Mouse (Mus musculus): ENCODE results near the gene Cit. TPM values are rescaled to one million over a fixed set of nuclear protein-coding genes. Genes with fewer than 3 reads are reported as not detected.
"Not testable (repeated sequence)": the region's sequence is repeated elsewhere in the genome, so short reads cannot be mapped to it uniquely, and the experiment has no call there.

Gene Cit
- 3.7 and 3.8 TPM in 2 replicates for polyA plus RNA-seq (2015; fragmentation: Nextera tagmentation; extraction: Ambion mirVana)

GRCm38 (mm10) chr5:115844766-115845634, at the start of gene Cit:
Cit (plus strand) TSS chr5:115845278.
- under 1% methylated on average over 42 of the region's 42 CpGs for WGBS
- Histone ChIP-seq H3K4me1 (replicated peaks; ENCODE audit: control insufficient read depth, insufficient read depth, low read length) (peaks cover 6% of the 10 kb centered on the region; the same call in 1 of the 2 replicates), H3K9me3 (ENCODE audit: control insufficient read depth) (no peaks in the 10 kb centered on the region), H3K4me3 (ENCODE audit: low read depth, low read length) (peak within 1 kb of the TSS; percentile 73), H3K4me2 (replicated peaks; ENCODE audit: low read depth) (peak within 1 kb of the TSS; percentile 97), H3K36me3 (ENCODE audit: control insufficient read depth, insufficient read depth) (no peaks in the 10 kb centered on the region), H3K9ac (ENCODE audit: low read depth, low read length) (peak within 1 kb of the TSS; percentile 57), H3K27me3 (replicated peaks; ENCODE audit: control insufficient read depth, insufficient read depth, low read length) (no peaks in the 10 kb centered on the region), H3K27ac (ENCODE audit: low read depth, low read length) (no peak within 1 kb of the TSS)
- no peak for TF ChIP-seq CTCF (IDR thresholded peaks at IDR 0.05; ENCODE audit: low read depth)
- peak; percentile 95 for ATAC-seq

GRCm38 (mm10) chr5:115799016-115799894, 45.8 kb upstream of the Cit start:
- ATAC-seq = no peak
- TF ChIP-seq CTCF (IDR thresholded peaks at IDR 0.05; ENCODE audit: low read depth) = no peak
- 61% methylated on average over 15 of the region's 15 CpGs for whole genome bisulfite sequencing

GRCm38 (mm10) chr5:115799895-115800232, 45.2 kb upstream of the Cit start:
- no peak for TF ChIP-seq CTCF (IDR thresholded peaks at IDR 0.05; ENCODE audit: low read depth)
- Histone ChIP-seq H3K9me3 (ENCODE audit: control insufficient read depth) (no peaks in the 10 kb centered on the region), H3K4me3 (ENCODE audit: low read depth, low read length) (no peak overlapping the region), H3K36me3 (ENCODE audit: control insufficient read depth, insufficient read depth) (no peaks in the 10 kb centered on the region), H3K27me3 (replicated peaks; ENCODE audit: control insufficient read depth, insufficient read depth, low read length) (no peaks in the 10 kb centered on the region), H3K4me2 (replicated peaks; ENCODE audit: low read depth) (peak overlapping the region; percentile 43; the same call in 1 of the 2 replicates), H3K4me1 (replicated peaks; ENCODE audit: control insufficient read depth, insufficient read depth, low read length) (no peaks in the 10 kb centered on the region), H3K27ac (ENCODE audit: low read depth, low read length) (no peak overlapping the region), H3K9ac (ENCODE audit: low read depth, low read length) (no peak overlapping the region)
- 64% methylated on average over 4 of the region's 4 CpGs for WGBS
- no peak for ATAC-seq

More at GRCm38 (mm10) chr5:115799016-115799894, 45.8 kb upstream of the Cit start:
- H3K9me3 ChIP-seq (ENCODE audit: control insufficient read depth) = no peaks in the 10 kb centered on the region
- H3K4me1 ChIP-seq (replicated peaks; ENCODE audit: control insufficient read depth, insufficient read depth, low read length) = no peaks in the 10 kb centered on the region
- no peak overlapping the region for H3K9ac ChIP-seq (ENCODE audit: low read depth, low read length)
- no peaks in the 10 kb centered on the region for H3K36me3 ChIP-seq (ENCODE audit: control insufficient read depth, insufficient read depth)
- no peak overlapping the region for H3K27ac ChIP-seq (ENCODE audit: low read depth, low read length)
- H3K4me2 ChIP-seq (replicated peaks; ENCODE audit: low read depth) = peak overlapping the region; percentile 43
- H3K27me3 ChIP-seq (replicated peaks; ENCODE audit: control insufficient read depth, insufficient read depth, low read length) = no peaks in the 10 kb centered on the region
- H3K4me3 ChIP-seq (ENCODE audit: low read depth, low read length) = no peak overlapping the region

- no peak for TF ChIP-seq CTCF (IDR thresholded peaks at IDR 0.05; ENCODE audit: low read depth)
- Histone ChIP-seq H3K36me3 (ENCODE audit: control insufficient read depth, insufficient read depth) (no peaks in the 10 kb centered on the region), H3K4me1 (replicated peaks; ENCODE audit: control insufficient read depth, insufficient read depth, low read length) (no peaks in the 10 kb centered on the region), H3K27me3 (replicated peaks; ENCODE audit: control insufficient read depth, insufficient read depth, low read length) (no peaks in the 10 kb centered on the region), H3K9me3 (ENCODE audit: control insufficient read depth) (no peaks in the 10 kb centered on the region), H3K4me2 (replicated peaks; ENCODE audit: low read depth) (no peak overlapping the region), H3K4me3 (ENCODE audit: low read depth, low read length) (no peak overlapping the region), H3K9ac (ENCODE audit: low read depth, low read length) (no peak overlapping the region), H3K27ac (ENCODE audit: low read depth, low read length) (no peak overlapping the region)
- 81% methylated on average over 3 of the region's 3 CpGs for WGBS
- ATAC-seq = no peak
Measured at GRCm38 (mm10) chr5:115812262-115812661, 32.8 kb upstream of the Cit start.

- Histone ChIP-seq H3K27me3 (replicated peaks; ENCODE audit: control insufficient read depth, insufficient read depth, low read length) (no peaks in the 10 kb centered on the region), H3K36me3 (ENCODE audit: control insufficient read depth, insufficient read depth) (no peaks in the 10 kb centered on the region), H3K9ac (ENCODE audit: low read depth, low read length) (no peak overlapping the region), H3K27ac (ENCODE audit: low read depth, low read length) (no peak overlapping the region), H3K4me3 (ENCODE audit: low read depth, low read length) (no peak overlapping the region), H3K9me3 (ENCODE audit: control insufficient read depth) (no peaks in the 10 kb centered on the region), H3K4me2 (replicated peaks; ENCODE audit: low read depth) (no peak overlapping the region), H3K4me1 (replicated peaks; ENCODE audit: control insufficient read depth, insufficient read depth, low read length) (no peaks in the 10 kb centered on the region)
- 61% methylated on average over 6 of the region's 6 CpGs for WGBS
- no peak for TF ChIP-seq CTCF (IDR thresholded peaks at IDR 0.05; ENCODE audit: low read depth)
- no peak for ATAC-seq
Measured at GRCm38 (mm10) chr5:115817022-115817421, 28.1 kb upstream of the Cit start.

GRCm38 (mm10) chr5:115817655-115818054, 27.4 kb upstream of the Cit start:
- ATAC-seq; H3K4me1 ChIP-seq (replicated peaks; ENCODE audit: control insufficient read depth, insufficient read depth, low read length); H3K27ac ChIP-seq (ENCODE audit: low read depth, low read length); H3K27me3 ChIP-seq (replicated peaks; ENCODE audit: control insufficient read depth, insufficient read depth, low read length); H3K9ac ChIP-seq (ENCODE audit: low read depth, low read length); H3K4me2 ChIP-seq (replicated peaks; ENCODE audit: low read depth); H3K36me3 ChIP-seq (ENCODE audit: control insufficient read depth, insufficient read depth); H3K4me3 ChIP-seq (ENCODE audit: low read depth, low read length); H3K9me3 ChIP-seq (ENCODE audit: control insufficient read depth): not testable (repeated sequence)
- WGBS = 77% methylated on average over 1 of the region's 1 CpGs

Data from intestine, postnatal 0 days (tissue).